Mouse (Mus musculus): ENCODE results near the gene Gpn2.

Gene Gpn2

GRCm38 (mm10) chr4:133624830-133625229 lies 40.7 kb downstream of the Gpn2 start:
- WGBS, result 92% methylated on average over 7 of the region's 7 CpGs

GRCm38 (mm10) chr4:133625621-133626071 lies 41.5 kb downstream of the Gpn2 start:
- 61% methylated on average over 11 of the region's 11 CpGs for WGBS

GRCm38 (mm10) chr4:133626221-133626620 lies 42.1 kb downstream of the Gpn2 start:
- 51% methylated on average over 5 of the region's 5 CpGs for WGBS

- WGBS, result 83% methylated on average over 9 of the region's 9 CpGs
Observed at GRCm38 (mm10) chr4:133626621-133627020, 42.5 kb downstream of the Gpn2 start.

- 88% methylated on average over 14 of the region's 14 CpGs for WGBS
Observed at GRCm38 (mm10) chr4:133627039-133627438, 42.9 kb downstream of the Gpn2 start.

- WGBS, result 92% methylated on average over 2 of the region's 2 CpGs
Observed at GRCm38 (mm10) chr4:133628517-133628916, 44.4 kb downstream of the Gpn2 start.

GRCm38 (mm10) chr4:133629191-133629590 lies 45.0 kb downstream of the Gpn2 start:
- 84% methylated on average over 7 of the region's 7 CpGs for WGBS

GRCm38 (mm10) chr4:133630326-133630920 lies 46.3 kb downstream of the Gpn2 start:
- 90% methylated on average over 8 of the region's 8 CpGs for WGBS

- 60% methylated on average over 14 of the region's 14 CpGs for WGBS
Observed at GRCm38 (mm10) chr4:133631071-133631768, 47.1 kb downstream of the Gpn2 start.

- 27% methylated on average over 9 of the region's 9 CpGs for WGBS
Observed at GRCm38 (mm10) chr4:133631769-133632411, 47.7 kb downstream of the Gpn2 start.

GRCm38 (mm10) chr4:133632483-133633327 lies 48.5 kb downstream of the Gpn2 start:
- WGBS, result 2% methylated on average over 69 of the region's 69 CpGs

- 9% methylated on average over 40 of the region's 47 CpGs for WGBS
Observed at GRCm38 (mm10) chr4:133633332-133634042, 49.3 kb downstream of the Gpn2 start.

- WGBS, result 94% methylated on average over 5 of the region's 5 CpGs
Observed at GRCm38 (mm10) chr4:133634043-133634410, 49.9 kb downstream of the Gpn2 start.
